Mouse (Mus musculus) myocyte (in vitro differentiated cells): ENCODE data around the gene Col8a2. TPM values are rescaled to one million over a fixed set of nuclear protein-coding genes. Genes with fewer than 3 reads are reported as not detected.

Experiments
- H3K27me3 ChIP-seq: one replicate; pipeline ENCODE4 v1.6.1; 2011; ENCODE audit not compliant: control insufficient read depth, insufficient read depth, insufficient read length
- H3K36me3 ChIP-seq: one replicate; pipeline ENCODE4 v1.6.1; 2011; ENCODE audit not compliant: control insufficient read depth, insufficient read depth
- H3K4me2 ChIP-seq: one replicate; pipeline ENCODE4 v1.6.1; 2011; ENCODE audit warnings: low read depth, control low read depth
- H3K4me3 ChIP-seq: one replicate; pipeline ENCODE4 v1.5.1; 2011; ENCODE audit warnings: mild to moderate bottlenecking, control low read depth, moderate library complexity
- H3K79me2 ChIP-seq: one replicate; pipeline ENCODE4 v1.6.1; 2011; ENCODE audit not compliant: control insufficient read depth, insufficient read depth
- H3ac ChIP-seq: one replicate; pipeline ENCODE4 v1.6.1; 2011; ENCODE audit not compliant: control insufficient read depth, insufficient read length
- CEBPB ChIP-seq: IDR thresholded peaks from 2 replicates; pipeline ENCODE4 v1.6.1; 2011; ENCODE audit warnings: mild to moderate bottlenecking, moderate library complexity; ENCODE audit not compliant: poor library complexity, insufficient read depth, severe bottlenecking
- E2F4 ChIP-seq: IDR thresholded peaks from one replicate; pipeline ENCODE4 v1.6.1; 2011; ENCODE audit warnings: mild to moderate bottlenecking, control low read depth, moderate library complexity; ENCODE audit not compliant: insufficient read depth
- MAX ChIP-seq: IDR thresholded peaks from one replicate; pipeline ENCODE4 v1.6.1; 2011; ENCODE audit warnings: low read depth, mild to moderate bottlenecking, control low read depth
- MYOD1 ChIP-seq, 3 experiments: IDR thresholded peaks; one replicate each; pipeline ENCODE4 v1.6.1; 2011; ENCODE audit warnings: control low read depth in 2 of 3, low read depth in 2 of 3, mild to moderate bottlenecking in 2 of 3, moderate library complexity in 1 of 3; ENCODE audit not compliant: insufficient read length in 2 of 3, control insufficient read depth in 1 of 3
- MYOG ChIP-seq, 3 experiments: IDR thresholded peaks; one replicate each; pipeline ENCODE4 v1.6.1; 2011; ENCODE audit warnings: control low read depth in 2 of 3, low read depth in 2 of 3, mild to moderate bottlenecking in 2 of 3; ENCODE audit not compliant: insufficient read length in 2 of 3, control insufficient read depth in 1 of 3, insufficient read depth in 1 of 3
- POLR2A ChIP-seq: IDR thresholded peaks from one replicate; pipeline ENCODE4 v1.6.1; 2011; ENCODE audit warnings: low read depth, mild to moderate bottlenecking, control low read depth, moderate library complexity; ENCODE audit not compliant: insufficient read length
- POLR2AphosphoS2 ChIP-seq: IDR thresholded peaks from one replicate; pipeline ENCODE4 v1.6.1; 2011; ENCODE audit warnings: low read depth, control low read depth; ENCODE audit not compliant: insufficient read length
- REST ChIP-seq: IDR thresholded peaks from one replicate; pipeline ENCODE4 v1.6.1; 2011; ENCODE audit warnings: mild to moderate bottlenecking, control low read depth, moderate library complexity; ENCODE audit not compliant: insufficient read depth, insufficient read length
- SRF ChIP-seq: IDR thresholded peaks from one replicate; pipeline ENCODE4 v1.6.1; 2011; ENCODE audit warnings: low read depth; ENCODE audit not compliant: control insufficient read depth, insufficient read length
- TCF12 ChIP-seq: IDR thresholded peaks from one replicate; pipeline ENCODE4 v1.6.1; 2011; ENCODE audit warnings: mild to moderate bottlenecking, control low read depth; ENCODE audit not compliant: poor library complexity, insufficient read depth, severe bottlenecking
- TCF3 ChIP-seq: IDR thresholded peaks from one replicate; pipeline ENCODE4 v1.6.1; 2011; ENCODE audit warnings: low read depth, control low read depth; ENCODE audit not compliant: insufficient read length
- USF1 ChIP-seq: IDR thresholded peaks from one replicate; pipeline ENCODE4 v1.6.1; 2011; ENCODE audit warnings: low read depth, mild to moderate bottlenecking, control low read depth, moderate library complexity
- polyA plus RNA-seq: library from polyadenylated mRNA; unstranded; fragments of >200 nt; fragmentation: generic; extraction: Trizol; gene quantifications from one replicate; pipeline ENCODE4 v1.2.1, GENCODE M21; 2012; ENCODE audit warnings: missing spikeins

The Col8a2 gene
- polyA plus RNA-seq, 1 experiment, result 0.06 TPM

DNA sequence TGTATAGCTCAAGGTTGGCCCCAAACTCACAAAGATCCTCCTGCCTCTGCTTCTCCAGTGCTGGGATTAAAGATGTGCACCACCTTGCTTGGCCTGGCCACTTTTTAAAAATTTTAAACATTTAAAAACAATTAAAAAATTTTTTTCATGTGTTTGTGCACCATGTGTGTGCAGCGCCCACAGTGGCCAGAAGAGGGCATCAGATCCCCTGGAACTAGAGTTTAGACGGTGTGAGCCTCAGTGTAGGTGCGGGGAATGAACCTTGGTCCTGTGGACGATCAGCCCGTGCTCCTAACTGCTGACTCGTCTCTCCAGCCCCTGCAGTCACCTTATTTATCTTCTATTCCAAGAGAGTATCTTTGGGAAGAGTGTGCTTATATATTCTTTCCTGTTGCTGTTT, 19.5 kb downstream of the Col8a2 start:
- Histone ChIP-seq H3K79me2 (no peaks in the 10 kb centered on the region), H3ac (no peak overlapping the region), H3K27me3 (no peaks in the 10 kb centered on the region), H3K36me3 (no peaks in the 10 kb centered on the region), H3K4me3 (no peak overlapping the region), H3K4me2 (no peak overlapping the region)
- TF ChIP-seq POLR2AphosphoS2 (no peak), SRF (no peak), MYOD1 (IDR thresholded peaks at IDR 0.05; ENCODE audit: control insufficient read depth in 1 of 3, insufficient read length in 2 of 3, low read depth in 2 of 3) (no peak), E2F4 (no peak), USF1 (no peak), TCF3 (no peak), TCF12 (no peak), REST (no peak), MAX (no peak), MYOG (IDR thresholded peaks at IDR 0.05; ENCODE audit: control insufficient read depth in 1 of 3, insufficient read depth in 1 of 3, insufficient read length in 2 of 3, low read depth in 2 of 3) (no peak), CEBPB (no peak)

DNA sequence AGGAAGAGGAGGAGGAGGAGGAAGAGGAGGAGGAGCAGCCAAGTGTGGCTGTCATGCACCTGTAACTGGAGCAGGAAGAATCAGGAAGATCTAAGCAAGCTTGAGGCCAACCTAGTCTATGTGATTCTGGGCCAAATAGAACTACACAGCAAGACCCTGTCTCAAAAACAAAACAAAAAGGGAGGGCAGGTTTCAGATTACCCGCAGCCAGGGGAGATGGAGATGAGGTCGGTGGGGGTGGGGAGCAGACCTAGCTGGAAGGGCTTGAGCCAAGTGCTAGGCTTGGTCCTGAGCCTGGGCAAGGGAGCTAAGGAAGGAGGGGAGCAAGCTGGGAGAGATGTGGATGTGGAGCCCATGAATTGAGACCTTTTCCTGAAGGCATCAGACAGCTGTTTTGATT, 20.2 kb downstream of the Col8a2 start:
- H3K4me3 ChIP-seq, result no peak overlapping the region
- TF ChIP-seq MYOG (IDR thresholded peaks at IDR 0.05; ENCODE audit: control insufficient read depth in 1 of 3, insufficient read depth in 1 of 3, insufficient read length in 2 of 3, low read depth in 2 of 3) (no peak), POLR2AphosphoS2 (no peak), POLR2A (no peak), USF1 (no peak), SRF (no peak), REST (no peak), TCF3 (no peak), CEBPB (no peak), TCF12 (no peak), MAX (no peak), E2F4 (no peak), MYOD1 (IDR thresholded peaks at IDR 0.05; ENCODE audit: control insufficient read depth in 1 of 3, insufficient read length in 2 of 3, low read depth in 2 of 3) (no peak)
- H3ac ChIP-seq, result no peak overlapping the region
- H3K27me3 ChIP-seq, result no peaks in the 10 kb centered on the region
- no peak overlapping the region for H3K4me2 ChIP-seq
- H3K79me2 ChIP-seq, result no peaks in the 10 kb centered on the region
- H3K36me3 ChIP-seq, result no peaks in the 10 kb centered on the region

DNA sequence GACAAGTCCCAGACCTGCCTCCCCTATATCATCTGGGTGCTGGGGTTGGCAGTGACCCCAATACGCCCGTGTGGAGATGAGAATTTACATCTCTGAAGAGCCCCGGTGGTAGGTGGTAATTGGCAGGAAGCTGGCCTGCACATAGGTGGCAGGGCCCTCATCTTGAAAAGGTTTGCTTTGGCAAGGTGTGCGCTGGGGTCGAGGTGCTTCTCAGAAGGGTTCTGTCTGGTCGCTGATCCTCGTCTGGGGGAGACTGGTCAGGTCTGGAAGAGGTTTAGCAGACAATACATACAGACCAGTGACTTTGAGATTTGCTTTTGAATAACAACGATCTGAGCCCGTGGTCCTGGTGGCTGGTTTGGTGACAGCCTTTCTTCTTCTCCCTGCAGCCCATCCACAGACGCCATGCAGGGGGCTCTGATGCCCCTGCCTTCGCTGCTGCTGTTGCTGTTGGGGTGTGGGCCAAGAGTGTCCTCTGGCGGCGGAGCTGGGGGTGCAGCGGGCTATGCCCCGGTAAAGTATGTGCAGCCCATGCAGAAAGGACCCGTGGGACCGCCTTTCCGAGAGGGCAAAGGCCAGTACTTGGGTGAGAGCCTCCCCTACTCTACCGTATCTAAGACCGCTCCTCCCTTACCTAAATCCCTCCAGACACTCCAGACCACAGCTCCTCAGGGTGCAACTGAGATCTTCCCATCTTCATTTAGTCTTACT, 22.8 kb downstream of the Col8a2 start:
- Histone ChIP-seq H3K4me2 (peak overlapping the region; percentile 73), H3ac (no peak overlapping the region), H3K27me3 (no peaks in the 10 kb centered on the region), H3K79me2 (no peaks in the 10 kb centered on the region), H3K36me3 (no peaks in the 10 kb centered on the region), H3K4me3 (no peak overlapping the region)
- TF ChIP-seq TCF3, result no peak
- TF ChIP-seq E2F4, result no peak
- TF ChIP-seq MYOD1 (IDR thresholded peaks at IDR 0.05; ENCODE audit: control insufficient read depth in 1 of 3, insufficient read length in 2 of 3, low read depth in 2 of 3), result no peak
- TF ChIP-seq USF1, result no peak
- no peak for TF ChIP-seq MAX
- no peak for TF ChIP-seq REST
- TF ChIP-seq POLR2AphosphoS2, result no peak
- TF ChIP-seq SRF, result no peak
- TF ChIP-seq TCF12, result no peak
- no peak for TF ChIP-seq MYOG (IDR thresholded peaks at IDR 0.05; ENCODE audit: control insufficient read depth in 1 of 3, insufficient read depth in 1 of 3, insufficient read length in 2 of 3, low read depth in 2 of 3)
- TF ChIP-seq POLR2A, result no peak
- TF ChIP-seq CEBPB, result no peak

DNA sequence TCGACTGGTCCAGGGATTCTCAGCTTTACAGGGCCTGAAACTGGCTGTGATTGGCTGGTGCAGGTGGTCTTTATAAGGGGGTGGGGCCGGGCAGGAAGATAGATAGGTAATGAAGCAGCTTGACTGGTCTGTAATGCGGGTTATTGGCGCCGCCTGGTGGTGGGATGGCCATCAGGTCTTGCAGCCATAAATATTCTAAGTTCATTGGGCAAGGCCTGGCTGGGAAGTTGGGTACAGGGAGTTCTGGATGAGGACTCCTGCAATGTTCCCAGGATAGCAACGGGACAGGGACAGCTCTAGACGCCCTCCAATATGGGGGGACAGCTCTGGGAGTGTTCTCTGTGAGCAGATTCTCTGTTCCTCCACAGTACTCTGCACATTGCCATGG, 23.3 kb downstream of the Col8a2 start:
- no peaks in the 10 kb centered on the region for H3K36me3 ChIP-seq
- no peak overlapping the region for H3ac ChIP-seq
- H3K27me3 ChIP-seq, result no peaks in the 10 kb centered on the region
- H3K4me2 ChIP-seq, result peak overlapping the region; percentile 73
- TF ChIP-seq MYOD1 (IDR thresholded peaks at IDR 0.05; ENCODE audit: control insufficient read depth in 1 of 3, insufficient read length in 2 of 3, low read depth in 2 of 3), result peak in 1 of 3 experiments; percentile 3
- no peak for TF ChIP-seq MAX
- no peaks in the 10 kb centered on the region for H3K79me2 ChIP-seq
- no peak overlapping the region for H3K4me3 ChIP-seq

DNA sequence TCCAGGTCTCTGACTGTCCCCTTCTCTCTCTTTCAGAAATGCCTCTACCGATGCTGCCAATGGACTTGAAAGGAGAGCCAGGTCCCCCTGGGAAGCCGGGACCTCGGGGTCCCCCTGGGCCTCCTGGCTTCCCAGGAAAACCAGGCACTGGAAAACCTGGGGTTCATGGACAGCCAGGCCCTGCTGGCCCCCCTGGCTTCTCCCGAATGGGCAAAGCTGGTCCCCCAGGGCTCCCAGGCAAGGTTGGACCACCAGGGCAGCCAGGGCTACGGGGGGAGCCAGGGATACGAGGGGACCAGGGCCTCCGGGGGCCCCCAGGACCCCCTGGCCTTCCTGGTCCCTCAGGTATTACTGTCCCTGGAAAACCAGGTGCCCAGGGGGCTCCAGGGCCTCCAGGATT, 23.8 kb downstream of the Col8a2 start:
- no peaks in the 10 kb centered on the region for H3K36me3 ChIP-seq
- no peak overlapping the region for H3K4me3 ChIP-seq
- H3ac ChIP-seq, result no peak overlapping the region
- H3K4me2 ChIP-seq, result no peak overlapping the region
- no peaks in the 10 kb centered on the region for H3K27me3 ChIP-seq
- no peaks in the 10 kb centered on the region for H3K79me2 ChIP-seq
- TF ChIP-seq REST (no peak), MAX (no peak), MYOG (IDR thresholded peaks at IDR 0.05; ENCODE audit: control insufficient read depth in 1 of 3, insufficient read depth in 1 of 3, insufficient read length in 2 of 3, low read depth in 2 of 3) (no peak)
